ENCODE assay signal across 15 mouse cellular contexts in genomic region chr10:111133271-111133670, GRCm38 (mm10).
"Had no signal": no experiment of that assay in that cellular context is flagged by ENCODE, and none has a peak within 500 bp of the region (broad histone marks: within the 10 kb centered on the region; RNA-seq: fewer than 3 reads in every experiment).

No protein-coding gene starts in this region.

- H3K27me3 ChIP-seq: intestine, embryonic 15.5 days; liver, embryonic 13.5 days; megakaryocyte, embryonic 14.5 days; midbrain, embryonic 13.5 days; neural tube, embryonic 13.5 days had no signal

- H3K9me3 ChIP-seq: intestine, embryonic 15.5 days; liver, embryonic 13.5 days; megakaryocyte, embryonic 14.5 days; midbrain, embryonic 10.5 days; midbrain, embryonic 13.5 days; neural tube, embryonic 13.5 days had no signal

- DNase-seq: layer of hippocampus, adult 9-11 months; liver, embryonic 13.5 days; lung, embryonic 14.5 days; retina, postnatal 1 day; right cerebral cortex, postnatal 25 days; thymus, adult 18-20 months; thymus, postnatal 4 days had no signal

- H3K4me2 ChIP-seq: intestine, embryonic 15.5 days; liver, embryonic 13.5 days; lung, embryonic 14.5 days; midbrain, embryonic 13.5 days; neural tube, embryonic 13.5 days had no signal

- H3K36me3 ChIP-seq: intestine, embryonic 15.5 days; liver, embryonic 13.5 days; midbrain, embryonic 10.5 days; midbrain, embryonic 13.5 days; neural tube, embryonic 13.5 days had no signal

- H3K4me1 ChIP-seq: intestine, embryonic 15.5 days; liver, embryonic 13.5 days; midbrain, embryonic 13.5 days; neural tube, embryonic 13.5 days had no signal

- H3K9ac ChIP-seq: intestine, embryonic 15.5 days; liver, embryonic 13.5 days; lung, embryonic 14.5 days; midbrain, embryonic 13.5 days; neural tube, embryonic 13.5 days had no signal

- ATAC-seq: intestine, embryonic 15.5 days; lung, postnatal 0 days; midbrain, embryonic 13.5 days; midbrain, embryonic 16.5 days had no signal

- H3K4me3 ChIP-seq: intestine, embryonic 15.5 days; liver, embryonic 13.5 days; midbrain, embryonic 10.5 days; midbrain, embryonic 13.5 days; myocyte; neural tube, embryonic 13.5 days had no signal

- H3K27ac ChIP-seq: intestine, embryonic 15.5 days; liver, embryonic 13.5 days; midbrain, embryonic 10.5 days; midbrain, embryonic 13.5 days; neural tube, embryonic 13.5 days had no signal
